Mouse (Mus musculus): ENCODE measurements at regions not wholly inside any gene's neighbourhood (a gene's known extent, or its start where the extent isn't known, plus 50 kb on each side); places are given as distances from the start of the nearest gene placed in this dataset.

DNA sequence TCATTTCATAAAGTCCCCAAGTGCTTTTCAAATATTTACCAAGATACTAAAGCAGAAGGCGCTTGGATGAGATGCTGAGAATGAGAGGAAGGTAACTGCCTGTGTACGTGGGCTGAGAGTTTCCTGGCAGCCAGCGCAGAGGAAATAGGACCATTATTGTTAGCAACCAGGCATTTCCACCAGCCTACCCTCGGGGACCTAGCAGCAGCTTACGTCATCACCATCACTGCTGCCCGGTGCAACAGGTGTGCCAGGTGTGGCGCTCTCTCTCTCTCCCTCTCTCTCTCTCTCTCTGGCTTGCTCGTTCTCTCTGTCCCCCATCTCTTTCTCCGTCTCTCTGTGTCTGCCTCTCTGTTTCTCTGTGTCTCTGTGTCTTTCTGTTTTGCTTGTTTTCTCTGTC lies 55.1 kb upstream of the Fam222a start:
- peak in 1 of 2 experiments; percentile 15 for DNase-seq (ENCODE audit: low read depth in 2 of 2, low spot score in 2 of 2)

- DNase-seq (ENCODE audit: low read depth in 2 of 2, low spot score in 2 of 2): no peak
These were observed 53.8 kb upstream of the Fam222a start for GRCm38 (mm10) chr5:114513911-114514457.

DNA sequence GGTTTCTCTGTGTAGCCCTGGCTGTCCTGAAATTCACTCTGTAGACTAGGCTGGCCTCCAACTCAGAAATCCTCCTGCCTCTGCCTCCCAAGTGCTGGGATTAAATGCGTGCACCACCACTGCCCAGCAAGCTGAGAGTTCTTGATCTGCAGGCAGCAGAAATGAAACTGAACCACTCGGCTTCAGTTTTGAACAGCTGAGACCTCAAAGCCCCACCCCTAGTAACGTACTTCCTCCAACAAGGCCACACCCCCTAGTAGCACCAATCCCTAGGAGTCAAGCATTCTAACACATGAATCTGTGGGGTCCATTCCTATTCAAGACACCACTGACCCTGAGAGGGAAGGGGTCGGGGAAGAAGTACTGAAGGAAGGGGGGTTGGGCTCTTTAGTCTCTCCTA lies 50.8 kb upstream of the Fam222a start:
- DNase-seq (ENCODE audit: low read depth in 2 of 2, low spot score in 2 of 2): no peak

GRCm38 (mm10) chr5:114518012-114518411 lies 49.8 kb upstream of the Fam222a start:
- no peak for DNase-seq (ENCODE audit: low read depth in 2 of 2, low spot score in 2 of 2)
